Mouse (Mus musculus): Measurements from ENCODE around the gene Serp2. TPM values are rescaled to one million over a fixed set of nuclear protein-coding genes. Genes with fewer than 3 reads are reported as not detected.

The Serp2 gene
- polyA plus RNA-seq, 1 experiment from 2014 or later: 255 TPM

GRCm38 (mm10) chr14:76594351-76594885 lies 37.7 kb upstream of the Serp2 start:
- H3K9ac ChIP-seq (ENCODE audit: low read depth, low read length): no peak overlapping the region
- 78% methylated on average over 6 of the region's 6 CpGs for WGBS
- no peak overlapping the region for H3K4me2 ChIP-seq (ENCODE audit: low read length)
- H3K36me3 ChIP-seq (ENCODE audit: control insufficient read depth, insufficient read depth, low read length): no peaks in the 10 kb centered on the region
- no peaks in the 10 kb centered on the region for H3K27me3 ChIP-seq (replicated peaks; ENCODE audit: control insufficient read depth, insufficient read depth, low read length)
- no peak overlapping the region for H3K27ac ChIP-seq (ENCODE audit: low read depth, low read length)
- no peaks in the 10 kb centered on the region for H3K9me3 ChIP-seq (ENCODE audit: control insufficient read depth, low read length)
- ATAC-seq: no peak
- H3K4me1 ChIP-seq (ENCODE audit: control insufficient read depth, insufficient read depth, low read depth, low read length): peaks cover 16% of the 10 kb centered on the region
- no peak overlapping the region for H3K4me3 ChIP-seq (ENCODE audit: low read length)

DNA sequence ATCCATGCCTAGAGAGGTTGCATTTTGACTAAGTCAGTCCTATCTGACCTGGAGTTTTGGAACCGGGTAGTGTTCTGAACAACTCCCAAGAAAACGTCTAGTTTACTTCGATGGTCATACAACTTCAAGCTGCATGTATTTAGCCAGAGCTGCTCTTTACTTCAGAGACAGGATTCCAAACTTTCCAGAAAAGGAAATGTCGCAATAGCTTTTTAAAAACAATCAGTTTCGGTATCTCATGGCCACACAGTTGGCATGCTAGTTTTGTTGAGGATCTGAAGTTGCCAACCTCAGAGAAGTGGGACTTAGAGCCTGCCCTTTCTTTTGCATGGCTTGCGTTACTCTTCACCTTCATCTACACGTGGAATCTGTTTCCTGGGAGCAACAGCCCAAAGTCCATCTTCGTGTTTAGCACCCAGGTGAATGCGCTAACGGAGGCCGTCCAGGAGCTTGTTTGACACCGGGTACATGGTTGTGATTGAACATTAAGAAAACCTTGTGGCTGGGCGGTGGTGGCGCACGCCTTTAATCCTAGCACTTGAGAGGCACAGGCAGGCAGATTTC lies 37.0 kb upstream of the Serp2 start:
- WGBS: 92% methylated on average over 15 of the region's 15 CpGs
- Histone ChIP-seq H3K9ac (ENCODE audit: low read depth, low read length) (no peak overlapping the region), H3K27me3 (replicated peaks; ENCODE audit: control insufficient read depth, insufficient read depth, low read length) (no peaks in the 10 kb centered on the region), H3K9me3 (ENCODE audit: control insufficient read depth, low read length) (no peaks in the 10 kb centered on the region), H3K4me2 (ENCODE audit: low read length) (no peak overlapping the region), H3K27ac (ENCODE audit: low read depth, low read length) (no peak overlapping the region), H3K4me1 (ENCODE audit: control insufficient read depth, insufficient read depth, low read depth, low read length) (peaks cover 12% of the 10 kb centered on the region; the same call in 1 of the 2 replicates), H3K4me3 (ENCODE audit: low read length) (no peak overlapping the region), H3K36me3 (ENCODE audit: control insufficient read depth, insufficient read depth, low read length) (no peaks in the 10 kb centered on the region)
- no peak for ATAC-seq

GRCm38 (mm10) chr14:76592721-76593120 lies 36.0 kb upstream of the Serp2 start:
- Histone ChIP-seq H3K27ac (ENCODE audit: low read depth, low read length) (no peak overlapping the region), H3K9ac (ENCODE audit: low read depth, low read length) (no peak overlapping the region), H3K27me3 (replicated peaks; ENCODE audit: control insufficient read depth, insufficient read depth, low read length) (no peaks in the 10 kb centered on the region), H3K4me1 (ENCODE audit: control insufficient read depth, insufficient read depth, low read depth, low read length) (peaks cover 3% of the 10 kb centered on the region; the same call in 1 of the 2 replicates), H3K4me3 (ENCODE audit: low read length) (no peak overlapping the region), H3K9me3 (ENCODE audit: control insufficient read depth, low read length) (no peaks in the 10 kb centered on the region), H3K4me2 (ENCODE audit: low read length) (no peak overlapping the region), H3K36me3 (ENCODE audit: control insufficient read depth, insufficient read depth, low read length) (no peaks in the 10 kb centered on the region)
- WGBS: 90% methylated on average over 12 of the region's 12 CpGs
- no peak for ATAC-seq

DNA sequence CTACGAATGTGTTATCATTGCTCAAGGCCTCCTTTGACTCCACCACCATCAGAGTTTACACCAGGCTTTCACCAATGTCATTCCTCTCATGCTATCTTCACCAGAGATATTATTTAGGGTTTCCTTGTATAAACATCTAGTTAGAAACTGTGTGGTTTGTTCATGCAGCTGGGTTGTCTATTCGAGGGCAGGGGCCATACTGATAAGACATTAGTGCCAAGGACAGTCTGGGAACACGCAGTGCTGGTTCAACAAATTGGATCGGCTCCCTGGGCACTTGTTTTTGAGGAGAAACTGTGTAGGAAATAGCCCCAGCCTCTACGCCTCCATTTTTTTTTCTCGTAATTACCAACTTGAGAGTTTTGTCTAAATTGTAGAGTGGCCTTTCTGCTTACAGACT lies 35.4 kb upstream of the Serp2 start:
- H3K9ac ChIP-seq (ENCODE audit: low read depth, low read length): no peak overlapping the region

DNA sequence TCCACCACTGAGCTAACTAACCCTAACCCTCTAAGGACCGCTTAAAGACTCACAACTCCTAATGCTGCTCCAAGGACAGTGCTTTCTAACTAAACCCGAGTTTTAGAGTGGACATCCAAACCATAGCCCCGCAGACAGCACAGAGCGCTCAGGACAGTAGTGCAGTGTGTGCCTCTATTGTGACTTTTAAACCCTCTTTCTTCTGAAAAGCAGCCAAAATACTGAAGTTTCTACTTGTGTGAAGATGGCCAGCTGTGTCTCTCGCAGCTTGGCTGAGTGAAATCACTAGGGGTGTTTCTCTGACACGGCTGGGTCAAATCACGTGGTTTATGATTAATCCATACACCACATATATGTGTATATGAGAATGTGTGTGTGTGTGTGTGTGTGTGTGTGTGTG lies 33.4 kb upstream of the Serp2 start:
- Histone ChIP-seq H3K27me3 (replicated peaks; ENCODE audit: control insufficient read depth, insufficient read depth, low read length) (no peaks in the 10 kb centered on the region), H3K4me2 (ENCODE audit: low read length) (no peak overlapping the region), H3K4me1 (ENCODE audit: control insufficient read depth, insufficient read depth, low read depth, low read length) (no peaks in the 10 kb centered on the region), H3K36me3 (ENCODE audit: control insufficient read depth, insufficient read depth, low read length) (no peaks in the 10 kb centered on the region), H3K27ac (ENCODE audit: low read depth, low read length) (no peak overlapping the region), H3K9ac (ENCODE audit: low read depth, low read length) (no peak overlapping the region), H3K4me3 (ENCODE audit: low read length) (no peak overlapping the region), H3K9me3 (ENCODE audit: control insufficient read depth, low read length) (no peaks in the 10 kb centered on the region)
- 77% methylated on average over 7 of the region's 7 CpGs for WGBS
- no peak for ATAC-seq

More for the DNA sequence above, 35.4 kb upstream of the Serp2 start:
- no peaks in the 10 kb centered on the region for H3K27me3 ChIP-seq (replicated peaks; ENCODE audit: control insufficient read depth, insufficient read depth, low read length)
- no peak overlapping the region for H3K4me2 ChIP-seq (ENCODE audit: low read length)
- no peaks in the 10 kb centered on the region for H3K36me3 ChIP-seq (ENCODE audit: control insufficient read depth, insufficient read depth, low read length)
- 88% methylated on average over 6 of the region's 6 CpGs for WGBS
- no peak for ATAC-seq
- no peak overlapping the region for H3K4me3 ChIP-seq (ENCODE audit: low read length)
- H3K9me3 ChIP-seq (ENCODE audit: control insufficient read depth, low read length): no peaks in the 10 kb centered on the region
- no peak overlapping the region for H3K27ac ChIP-seq (ENCODE audit: low read depth, low read length)
- H3K4me1 ChIP-seq (ENCODE audit: control insufficient read depth, insufficient read depth, low read depth, low read length): peaks cover 3% of the 10 kb centered on the region; the same call in 1 of the 2 replicates

DNA sequence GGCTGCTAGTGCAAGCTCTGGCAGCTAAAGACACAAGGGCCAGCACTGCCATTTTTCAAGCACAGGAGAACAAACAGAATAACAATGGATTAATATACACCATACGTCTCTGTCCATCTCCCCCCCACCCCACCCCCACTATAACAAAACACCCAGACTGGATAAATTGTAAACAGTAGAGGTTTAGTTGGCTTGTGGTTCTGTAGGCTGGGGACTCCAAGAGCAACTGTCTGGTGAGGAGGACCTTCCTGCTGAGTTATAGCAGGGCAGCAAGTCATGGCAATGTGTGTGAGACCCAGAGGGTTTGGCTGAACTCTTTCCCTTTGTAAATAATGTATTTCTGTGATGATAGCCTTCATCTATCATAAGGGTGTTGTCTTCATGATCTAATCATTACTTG lies 33.0 kb upstream of the Serp2 start:
- no peaks in the 10 kb centered on the region for H3K27me3 ChIP-seq (replicated peaks; ENCODE audit: control insufficient read depth, insufficient read depth, low read length)
- no peaks in the 10 kb centered on the region for H3K9me3 ChIP-seq (ENCODE audit: control insufficient read depth, low read length)
- no peak overlapping the region for H3K9ac ChIP-seq (ENCODE audit: low read depth, low read length)
- H3K27ac ChIP-seq (ENCODE audit: low read depth, low read length): no peak overlapping the region
- WGBS: 69% methylated on average over 1 of the region's 1 CpGs
- no peak overlapping the region for H3K4me3 ChIP-seq (ENCODE audit: low read length)
- no peaks in the 10 kb centered on the region for H3K36me3 ChIP-seq (ENCODE audit: control insufficient read depth, insufficient read depth, low read length)
- H3K4me1 ChIP-seq (ENCODE audit: control insufficient read depth, insufficient read depth, low read depth, low read length): no peaks in the 10 kb centered on the region
- H3K4me2 ChIP-seq (ENCODE audit: low read length): no peak overlapping the region
- no peak for ATAC-seq

GRCm38 (mm10) chr14:76585831-76586405 lies 29.2 kb upstream of the Serp2 start:
- WGBS: 52% methylated on average over 13 of the region's 13 CpGs
- no peaks in the 10 kb centered on the region for H3K9me3 ChIP-seq (ENCODE audit: control insufficient read depth, low read length)
- no peak overlapping the region for H3K4me3 ChIP-seq (ENCODE audit: low read length)
- no peak for ATAC-seq
- no peaks in the 10 kb centered on the region for H3K36me3 ChIP-seq (ENCODE audit: control insufficient read depth, insufficient read depth, low read length)
- no peak overlapping the region for H3K9ac ChIP-seq (ENCODE audit: low read depth, low read length)
- no peaks in the 10 kb centered on the region for H3K27me3 ChIP-seq (replicated peaks; ENCODE audit: control insufficient read depth, insufficient read depth, low read length)
- H3K4me1 ChIP-seq (ENCODE audit: control insufficient read depth, insufficient read depth, low read depth, low read length): no peaks in the 10 kb centered on the region
- H3K4me2 ChIP-seq (ENCODE audit: low read length): no peak overlapping the region
- no peak overlapping the region for H3K27ac ChIP-seq (ENCODE audit: low read depth, low read length)

- Histone ChIP-seq H3K4me2 (ENCODE audit: low read length) (no peak overlapping the region), H3K9ac (ENCODE audit: low read depth, low read length) (no peak overlapping the region), H3K9me3 (ENCODE audit: control insufficient read depth, low read length) (no peaks in the 10 kb centered on the region), H3K4me1 (ENCODE audit: control insufficient read depth, insufficient read depth, low read depth, low read length) (no peaks in the 10 kb centered on the region), H3K36me3 (ENCODE audit: control insufficient read depth, insufficient read depth, low read length) (no peaks in the 10 kb centered on the region), H3K27me3 (replicated peaks; ENCODE audit: control insufficient read depth, insufficient read depth, low read length) (no peaks in the 10 kb centered on the region), H3K27ac (ENCODE audit: low read depth, low read length) (no peak overlapping the region), H3K4me3 (ENCODE audit: low read length) (no peak overlapping the region)
- whole genome bisulfite sequencing: 87% methylated on average over 7 of the region's 7 CpGs
- ATAC-seq: no peak
These were observed 27.3 kb upstream of the Serp2 start for GRCm38 (mm10) chr14:76583985-76584384.

- Histone ChIP-seq H3K4me1 (ENCODE audit: control insufficient read depth, insufficient read depth, low read depth, low read length) (no peaks in the 10 kb centered on the region), H3K9me3 (ENCODE audit: control insufficient read depth, low read length) (no peaks in the 10 kb centered on the region), H3K27ac (ENCODE audit: low read depth, low read length) (no peak overlapping the region), H3K4me2 (ENCODE audit: low read length) (no peak overlapping the region), H3K36me3 (ENCODE audit: control insufficient read depth, insufficient read depth, low read length) (no peaks in the 10 kb centered on the region), H3K9ac (ENCODE audit: low read depth, low read length) (no peak overlapping the region), H3K4me3 (ENCODE audit: low read length) (no peak overlapping the region), H3K27me3 (replicated peaks; ENCODE audit: control insufficient read depth, insufficient read depth, low read length) (no peaks in the 10 kb centered on the region)
- WGBS: 87% methylated on average over 6 of the region's 6 CpGs
- no peak for ATAC-seq
These were observed 25.6 kb upstream of the Serp2 start for GRCm38 (mm10) chr14:76581974-76582922.
